In genomic region chr17:87446767-87447611, GRCm38 (mm10) we compare ENCODE assay signal across 8 mouse cellular contexts. TPM values are rescaled to one million over a fixed set of nuclear protein-coding genes. Genes with fewer than 3 reads are reported as not detected.
DNase-seq lines count a peak whose midpoint lies in the region; ATAC-seq lines count a peak whose summit lies in the region.

Gene Calm2 (minus strand): TSS chr17:87446935.

- H3K9me3 ChIP-seq in heart, embryonic 14.5 days (ENCODE audit: control insufficient read depth, low read length), result no peaks in the 10 kb centered on the region
- H3K9me3 ChIP-seq in liver, embryonic 13.5 days (replicated peaks), result no peaks in the 10 kb centered on the region
- no peaks in the 10 kb centered on the region for H3K9me3 ChIP-seq in stomach, embryonic 16.5 days (replicated peaks; ENCODE audit: control insufficient read depth, low read length)

- WGBS in heart, embryonic 14.5 days, result under 1% methylated on average over 67 of the region's 69 CpGs
- WGBS in liver, embryonic 13.5 days (ENCODE audit: insufficient replicate concordance), result under 1% methylated on average over 68 of the region's 69 CpGs
- whole genome bisulfite sequencing in stomach, embryonic 16.5 days, result under 1% methylated on average over 69 of the region's 69 CpGs

- peak within 1 kb of the TSS; percentile 79 for H3K4me2 ChIP-seq in heart, embryonic 14.5 days (ENCODE audit: low read length)
- H3K4me2 ChIP-seq in liver, embryonic 13.5 days, result peak within 1 kb of the TSS; percentile 84
- H3K4me2 ChIP-seq in stomach, embryonic 16.5 days (ENCODE audit: low read depth, low read length), result peak within 1 kb of the TSS; percentile 75

- peak within 1 kb of the TSS; percentile 87 to 95 for H3K4me3 ChIP-seq in heart, embryonic 14.5 days (ENCODE audit: control insufficient read depth in 1 of 2, insufficient read depth in 1 of 2, low read depth in 1 of 2, low read length in 2 of 2)
- peak within 1 kb of the TSS; percentile 95 for H3K4me3 ChIP-seq in liver, embryonic 13.5 days (replicated peaks)
- peak within 1 kb of the TSS; percentile 95 for H3K4me3 ChIP-seq in stomach, embryonic 16.5 days (replicated peaks; ENCODE audit: low read length)

- peak within 1 kb of the TSS; percentile 98 for H3K9ac ChIP-seq in heart, embryonic 14.5 days (ENCODE audit: low read length)
- peak within 1 kb of the TSS; percentile 98 for H3K9ac ChIP-seq in liver, embryonic 13.5 days
- H3K9ac ChIP-seq in stomach, embryonic 16.5 days (ENCODE audit: low read length), result peak within 1 kb of the TSS; percentile 99

- H3K4me1 ChIP-seq in heart, embryonic 14.5 days (ENCODE audit: control insufficient read depth in 2 of 2, insufficient read depth in 2 of 2, low read length in 2 of 2), result peaks cover 6 to 25% of the 10 kb centered on the region in 2 experiments; a peak in 3 of 4 replicates
- H3K4me1 ChIP-seq in liver, embryonic 13.5 days (replicated peaks), result peaks cover 54% of the 10 kb centered on the region
- peaks cover 26% of the 10 kb centered on the region for H3K4me1 ChIP-seq in stomach, embryonic 16.5 days (ENCODE audit: control insufficient read depth, insufficient read depth, low read length)

- no peaks in the 10 kb centered on the region for H3K27me3 ChIP-seq in heart, embryonic 14.5 days (ENCODE audit: control insufficient read depth, insufficient read depth, low read length)
- 0 out of 2 replicates have a peak, but pooled peaks cover 5% of the 10 kb centered on the region for H3K27me3 ChIP-seq in liver, embryonic 13.5 days
- H3K27me3 ChIP-seq in stomach, embryonic 16.5 days (ENCODE audit: control insufficient read depth, insufficient read depth, low read length), result no peaks in the 10 kb centered on the region

- peak; percentile 91 for DNase-seq in c-Kit-negative CD71-positive TER-119-positive erythroid progenitor cells, embryonic 14.5 days (ENCODE audit: low read depth, low spot score)
- DNase-seq in fibroblast of lung, adult 2 months (ENCODE audit: low read depth), result peak; percentile 85
- peak; percentile 98 for DNase-seq in kidney, postnatal 14 days
- DNase-seq in liver, embryonic 13.5 days, result peak; percentile 94
- peak; percentile 99 for DNase-seq in neural tube, embryonic 10.5 days (ENCODE audit: extremely low spot score, low spot score)

- peaks cover 7% of the 10 kb centered on the region; the same call in 1 of the 2 replicates for H3K36me3 ChIP-seq in heart, embryonic 14.5 days (ENCODE audit: control insufficient read depth, insufficient read depth, low read length)
- peaks cover 7% of the 10 kb centered on the region; the same call in 1 of the 2 replicates for H3K36me3 ChIP-seq in liver, embryonic 13.5 days
- H3K36me3 ChIP-seq in stomach, embryonic 16.5 days (ENCODE audit: control insufficient read depth, insufficient read depth, low read length), result no peaks in the 10 kb centered on the region

- ATAC-seq in CD4-positive, CD25-positive, alpha-beta regulatory T cell, adult 4 months, result peak; percentile 83
- peak; percentile 89 for ATAC-seq in heart, embryonic 14.5 days (ENCODE audit: insufficient number of reproducible peaks, insufficient read depth, low FRiP score, low read depth)
- peak; percentile 86 for ATAC-seq in liver, embryonic 13.5 days (ENCODE audit: low read depth)
- peak; percentile 94 for ATAC-seq in stomach, embryonic 16.5 days (ENCODE audit: insufficient read depth, low FRiP score)

- peak within 1 kb of the TSS; percentile 97 to 98 for H3K27ac ChIP-seq in heart, embryonic 14.5 days (replicated peaks in 1 of 2; ENCODE audit: control insufficient read depth in 1 of 2, insufficient read depth in 1 of 2, low read depth in 2 of 2, low read length in 2 of 2)
- peak within 1 kb of the TSS; percentile 96 for H3K27ac ChIP-seq in liver, embryonic 13.5 days
- peak within 1 kb of the TSS; percentile 97 for H3K27ac ChIP-seq in stomach, embryonic 16.5 days (ENCODE audit: low read length)

RNA-seq across cellular contexts. Expression of gene Calm2, which starts in this region (rescaled TPM):
- polyA plus RNA-seq in CD4-positive, CD25-positive, alpha-beta regulatory T cell, adult 4 months (2017; shearing (Covaris generic)), result 100 to 1,000 TPM; 533 to 583 TPM
- polyA plus RNA-seq in heart, embryonic 14.5 days (2014; fragmentation: Nextera tagmentation; extraction: Ambion mirVana), result 565 and 616 TPM in 2 replicates
- polyA plus RNA-seq in liver, embryonic 13.5 days (2015; fragmentation: Nextera tagmentation; extraction: Ambion mirVana), result 415 and 484 TPM in 2 replicates
- 948 and 1,017 TPM in 2 replicates for polyA plus RNA-seq in stomach, embryonic 16.5 days (2015; fragmentation: Nextera tagmentation; extraction: Ambion mirVana)

Comparison
In these comparisons a context has a peak if more than half of its experiments do, and no peak if none do; other contexts are left out.
1. Peak in every context shown above with its lines: DNase-seq, ATAC-seq, H3K4me3 ChIP-seq and H3K27ac ChIP-seq.